Mouse (Mus musculus): ENCODE measurements around the gene Cfap61. TPM values are rescaled to one million over a fixed set of nuclear protein-coding genes. Genes with fewer than 3 reads are reported as not detected.

Gene Cfap61
- polyA plus RNA-seq, 1 experiment = 0.23 TPM

DNA sequence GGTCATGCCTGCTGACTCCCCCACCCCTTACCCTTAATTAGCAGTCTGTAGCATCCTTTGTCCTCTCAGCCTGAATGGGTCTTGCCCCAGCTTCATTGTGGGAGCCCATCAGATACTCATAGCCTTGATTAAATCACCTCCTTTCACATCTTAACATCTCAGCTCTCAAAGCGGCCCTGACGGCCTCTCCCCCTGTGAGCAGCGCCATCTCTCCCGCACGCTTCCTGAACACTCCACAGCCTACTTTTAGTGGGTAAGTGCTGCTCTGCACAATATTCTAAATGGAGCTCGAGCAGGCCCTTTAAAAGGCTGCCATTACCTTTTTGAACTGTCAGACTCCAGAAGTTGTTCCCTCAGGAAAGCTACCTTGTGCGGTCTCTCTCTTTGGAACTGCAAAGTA, 234.9 kb downstream of the Cfap61 start:
- Histone ChIP-seq H3K27ac (ENCODE audit: control insufficient read depth, insufficient read depth, low read length) (no peak overlapping the region), H3K4me1 (replicated peaks; ENCODE audit: control insufficient read depth, insufficient read depth, low read length) (no peaks in the 10 kb centered on the region), H3K27me3 (ENCODE audit: control insufficient read depth, insufficient read depth, low read length) (no peaks in the 10 kb centered on the region), H3K4me3 (ENCODE audit: control insufficient read depth, insufficient read depth, low read length) (no peak overlapping the region), H3K36me3 (ENCODE audit: control insufficient read depth, insufficient read depth, low read length) (no peaks in the 10 kb centered on the region)
- TF ChIP-seq POLR2A (IDR thresholded peaks at IDR 0.05; ENCODE audit: control insufficient read depth, extremely low read depth, insufficient read depth, low read length, poor library complexity) (no peak), CTCF (IDR thresholded peaks at IDR 0.05; ENCODE audit: borderline replicate concordance, control insufficient read depth, extremely low read depth, insufficient read depth, low read length, poor library complexity) (no peak)
- WGBS = 95% methylated on average over 7 of the region's 7 CpGs
- DNase-seq = no peak

DNA sequence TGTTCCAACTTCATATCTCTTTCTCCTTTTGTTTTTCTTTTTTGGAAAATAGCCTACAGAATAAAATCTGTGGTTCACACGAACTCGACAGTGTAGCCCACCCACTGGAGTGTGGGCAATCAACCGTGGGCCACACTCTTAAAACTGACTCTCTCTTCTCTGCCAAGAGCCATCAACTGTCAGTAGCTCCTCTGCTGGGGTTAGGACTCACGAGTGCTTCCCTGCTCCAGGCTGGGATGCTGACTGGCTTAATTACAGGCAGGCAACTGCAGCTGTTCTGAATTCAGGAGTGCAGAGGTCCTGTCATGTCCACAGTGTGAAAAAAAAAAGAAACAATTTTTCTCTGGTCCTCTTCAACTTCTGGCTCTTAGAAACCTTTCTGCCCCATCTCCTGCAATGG, 237.5 kb downstream of the Cfap61 start:
- no peaks in the 10 kb centered on the region for H3K27me3 ChIP-seq (ENCODE audit: control insufficient read depth, insufficient read depth, low read length)
- 87% methylated on average over 4 of the region's 4 CpGs for WGBS
- no peaks in the 10 kb centered on the region for H3K36me3 ChIP-seq (ENCODE audit: control insufficient read depth, insufficient read depth, low read length)
- H3K27ac ChIP-seq (ENCODE audit: control insufficient read depth, insufficient read depth, low read length) = no peak overlapping the region
- no peak overlapping the region for H3K4me3 ChIP-seq (ENCODE audit: control insufficient read depth, insufficient read depth, low read length)
- no peak for DNase-seq
- TF ChIP-seq POLR2A (IDR thresholded peaks at IDR 0.05; ENCODE audit: control insufficient read depth, extremely low read depth, insufficient read depth, low read length, poor library complexity) (no peak), CTCF (IDR thresholded peaks at IDR 0.05; ENCODE audit: borderline replicate concordance, control insufficient read depth, extremely low read depth, insufficient read depth, low read length, poor library complexity) (no peak)
- no peaks in the 10 kb centered on the region for H3K4me1 ChIP-seq (replicated peaks; ENCODE audit: control insufficient read depth, insufficient read depth, low read length)

DNA sequence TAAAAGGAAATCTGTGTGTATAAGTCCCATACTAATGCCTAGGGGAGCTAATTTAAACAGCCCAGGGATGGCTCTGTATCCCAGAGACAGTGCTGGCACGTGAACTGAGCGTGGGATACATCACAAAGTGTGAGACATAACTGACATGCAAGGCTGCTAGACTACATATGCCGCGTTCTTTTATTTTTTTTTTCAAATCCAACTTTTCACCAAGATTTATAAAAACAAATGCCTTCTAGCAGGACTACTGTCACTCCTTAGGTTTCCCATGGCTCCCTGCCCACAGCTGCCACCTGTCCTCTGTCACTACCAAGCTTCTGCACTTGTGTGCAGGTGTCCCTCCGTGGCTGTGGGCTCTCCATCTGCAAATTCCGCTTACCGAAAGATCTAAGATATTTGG, 239.6 kb downstream of the Cfap61 start:
- Histone ChIP-seq H3K4me3 (ENCODE audit: control insufficient read depth, insufficient read depth, low read length) (no peak overlapping the region), H3K4me1 (replicated peaks; ENCODE audit: control insufficient read depth, insufficient read depth, low read length) (no peaks in the 10 kb centered on the region), H3K27ac (ENCODE audit: control insufficient read depth, insufficient read depth, low read length) (no peak overlapping the region), H3K36me3 (ENCODE audit: control insufficient read depth, insufficient read depth, low read length) (no peaks in the 10 kb centered on the region), H3K27me3 (ENCODE audit: control insufficient read depth, insufficient read depth, low read length) (no peaks in the 10 kb centered on the region)
- 94% methylated on average over 7 of the region's 7 CpGs for WGBS
- TF ChIP-seq CTCF (IDR thresholded peaks at IDR 0.05; ENCODE audit: borderline replicate concordance, control insufficient read depth, extremely low read depth, insufficient read depth, low read length, poor library complexity) = no peak
- TF ChIP-seq POLR2A (IDR thresholded peaks at IDR 0.05; ENCODE audit: control insufficient read depth, extremely low read depth, insufficient read depth, low read length, poor library complexity) = no peak
- DNase-seq = no peak

DNA sequence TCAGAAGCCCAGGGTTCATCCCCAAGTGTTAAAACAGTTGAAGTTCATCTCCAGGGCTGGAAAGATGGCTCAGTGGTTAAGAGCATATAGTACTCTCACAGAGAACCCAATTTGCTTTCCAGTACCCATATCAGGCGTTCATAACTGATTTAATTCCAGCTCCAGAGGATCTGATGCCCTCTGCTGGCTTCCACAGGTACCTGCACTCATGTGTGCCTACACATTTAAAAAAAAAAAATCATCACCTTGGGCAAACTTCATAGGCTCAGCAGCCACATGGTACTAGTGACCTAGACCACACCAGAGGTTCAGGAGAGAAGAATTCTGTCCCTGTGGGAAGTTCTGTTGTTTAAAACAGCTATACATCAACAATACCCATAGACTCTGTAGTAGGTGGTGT, 244.1 kb downstream of the Cfap61 start:
- no peak for DNase-seq
- TF ChIP-seq CTCF (IDR thresholded peaks at IDR 0.05; ENCODE audit: borderline replicate concordance, control insufficient read depth, extremely low read depth, insufficient read depth, low read length, poor library complexity) (no peak), POLR2A (IDR thresholded peaks at IDR 0.05; ENCODE audit: control insufficient read depth, extremely low read depth, insufficient read depth, low read length, poor library complexity) (no peak)
- WGBS = 87% methylated on average over 1 of the region's 1 CpGs
- H3K36me3 ChIP-seq (ENCODE audit: control insufficient read depth, insufficient read depth, low read length) = no peaks in the 10 kb centered on the region
- no peaks in the 10 kb centered on the region for H3K27me3 ChIP-seq (ENCODE audit: control insufficient read depth, insufficient read depth, low read length)
- no peak overlapping the region for H3K27ac ChIP-seq (ENCODE audit: control insufficient read depth, insufficient read depth, low read length)
- no peaks in the 10 kb centered on the region for H3K4me1 ChIP-seq (replicated peaks; ENCODE audit: control insufficient read depth, insufficient read depth, low read length)
- H3K4me3 ChIP-seq (ENCODE audit: control insufficient read depth, insufficient read depth, low read length) = no peak overlapping the region

DNA sequence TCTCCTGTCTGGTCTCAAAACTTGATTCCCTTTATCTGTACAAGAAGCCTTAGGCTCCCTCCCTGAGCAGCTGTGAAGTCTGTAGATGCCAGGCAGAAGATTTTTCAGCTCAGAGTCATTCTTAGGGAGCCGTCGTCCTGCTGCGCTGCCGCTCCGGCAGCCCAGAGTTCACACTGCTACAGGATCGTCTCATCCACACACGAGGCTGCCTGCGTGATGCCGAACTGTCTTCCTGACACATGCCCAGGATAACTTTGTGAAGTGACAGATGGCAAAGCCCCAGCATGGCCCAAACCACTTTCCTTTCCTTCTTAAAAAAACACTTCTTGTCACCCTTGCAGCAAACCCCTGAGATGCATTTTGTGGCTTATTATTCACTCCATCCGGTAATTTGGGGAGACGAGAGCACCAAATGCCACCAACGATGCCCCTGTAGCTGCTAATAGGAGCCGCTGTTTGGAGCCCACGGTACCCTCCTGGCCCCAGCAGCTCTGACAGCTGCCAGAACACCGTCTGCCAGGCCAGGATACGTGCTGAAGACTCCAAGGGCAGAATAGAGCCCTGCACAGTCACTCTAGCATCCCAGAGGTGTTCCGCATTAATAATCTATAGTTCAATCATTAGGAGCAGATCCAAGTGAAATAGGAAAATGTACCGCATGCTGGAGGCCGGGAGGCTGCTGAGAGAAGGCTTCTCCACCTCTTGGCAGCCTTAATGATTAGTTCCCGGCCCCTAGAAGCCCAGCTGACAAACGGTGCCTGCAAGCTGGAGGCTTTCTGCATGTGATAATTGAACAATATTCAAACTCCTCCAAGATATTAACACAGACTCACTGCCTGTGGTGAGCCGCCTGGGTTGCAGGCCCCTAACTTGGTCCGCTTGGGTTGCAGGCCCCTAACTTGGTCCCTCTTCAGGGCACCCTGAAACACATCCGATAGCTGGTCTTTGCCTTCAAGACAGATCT, 249.5 kb downstream of the Cfap61 start:
- H3K27me3 ChIP-seq (ENCODE audit: control insufficient read depth, insufficient read depth, low read length) = no peaks in the 10 kb centered on the region
- H3K4me3 ChIP-seq (ENCODE audit: control insufficient read depth, insufficient read depth, low read length) = no peak overlapping the region
- no peaks in the 10 kb centered on the region for H3K4me1 ChIP-seq (replicated peaks; ENCODE audit: control insufficient read depth, insufficient read depth, low read length)
- no peaks in the 10 kb centered on the region for H3K36me3 ChIP-seq (ENCODE audit: control insufficient read depth, insufficient read depth, low read length)
- DNase-seq = no peak
- 92% methylated on average over 24 of the region's 24 CpGs for WGBS
- no peak overlapping the region for H3K27ac ChIP-seq (ENCODE audit: control insufficient read depth, insufficient read depth, low read length)
- TF ChIP-seq CTCF (IDR thresholded peaks at IDR 0.05; ENCODE audit: borderline replicate concordance, control insufficient read depth, extremely low read depth, insufficient read depth, low read length, poor library complexity) = no peak
- no peak for TF ChIP-seq POLR2A (IDR thresholded peaks at IDR 0.05; ENCODE audit: control insufficient read depth, extremely low read depth, insufficient read depth, low read length, poor library complexity)

DNA sequence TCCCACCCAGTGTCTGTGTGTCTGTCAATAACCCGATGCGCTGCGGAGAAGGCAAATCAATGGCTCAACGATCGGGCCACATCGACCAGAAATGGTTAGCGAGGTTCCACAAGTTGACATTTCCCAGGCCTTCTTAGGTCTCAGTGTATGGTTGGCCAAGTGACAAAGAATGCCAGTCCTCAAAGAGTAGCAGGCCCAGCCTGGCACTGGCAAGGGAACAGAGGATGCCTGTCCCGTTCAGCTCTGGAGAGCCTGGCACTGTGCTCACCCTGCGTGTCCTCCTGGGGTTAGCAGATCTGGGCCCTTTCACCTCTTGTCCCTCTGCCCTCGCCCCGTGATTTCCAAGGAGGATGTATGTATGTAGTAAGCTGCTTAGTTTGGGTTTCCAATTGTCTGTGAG, 261.5 kb downstream of the Cfap61 start:
- TF ChIP-seq POLR2A (IDR thresholded peaks at IDR 0.05; ENCODE audit: control insufficient read depth, extremely low read depth, insufficient read depth, low read length, poor library complexity) (no peak), CTCF (IDR thresholded peaks at IDR 0.05; ENCODE audit: borderline replicate concordance, control insufficient read depth, extremely low read depth, insufficient read depth, low read length, poor library complexity) (no peak)
- no peak for DNase-seq
- no peaks in the 10 kb centered on the region for H3K27me3 ChIP-seq (ENCODE audit: control insufficient read depth, insufficient read depth, low read length)
- H3K27ac ChIP-seq (ENCODE audit: control insufficient read depth, insufficient read depth, low read length) = no peak overlapping the region
- H3K4me3 ChIP-seq (ENCODE audit: control insufficient read depth, insufficient read depth, low read length) = no peak overlapping the region
- no peaks in the 10 kb centered on the region for H3K4me1 ChIP-seq (replicated peaks; ENCODE audit: control insufficient read depth, insufficient read depth, low read length)
- H3K36me3 ChIP-seq (ENCODE audit: control insufficient read depth, insufficient read depth, low read length) = no peaks in the 10 kb centered on the region
- 88% methylated on average over 11 of the region's 11 CpGs for WGBS
